Mouse (Mus musculus) ES-E14 (cell line): ENCODE measurements at regions not wholly inside any gene's neighbourhood (a gene's known extent, or its start where the extent isn't known, plus 50 kb on each side); places are given as distances from the start of the nearest gene placed in this dataset.

Experiments
- CHD2 ChIP-seq: IDR thresholded peaks from 2 replicates; pipeline ENCODE4 v1.6.1; 2014; ENCODE audit warnings: mild to moderate bottlenecking, low read depth, low read length, inconsistent platforms
- HCFC1 ChIP-seq: IDR thresholded peaks from 2 replicates; pipeline ENCODE4 v1.6.1; 2012; ENCODE audit warnings: low read length, inconsistent platforms, borderline replicate concordance; ENCODE audit not compliant: insufficient read depth
- MAFK ChIP-seq: IDR thresholded peaks from 2 replicates; pipeline ENCODE4 v1.6.1; 2014; ENCODE audit warnings: mild to moderate bottlenecking, low read depth, low read length, inconsistent platforms; ENCODE audit not compliant: insufficient read depth
- ZC3H11A ChIP-seq: IDR thresholded peaks from 2 replicates; pipeline ENCODE4 v1.6.1; 2012; ENCODE audit warnings: low read depth, mild to moderate bottlenecking, inconsistent platforms, low read length, borderline replicate concordance
- ZNF384 ChIP-seq: IDR thresholded peaks from 2 replicates; pipeline ENCODE4 v1.6.1; 2012; ENCODE audit warnings: low read depth, low read length, inconsistent platforms

- TF ChIP-seq CHD2 (no peak), ZC3H11A (no peak), ZNF384 (no peak), HCFC1 (no peak), MAFK (no peak)
Measured at GRCm38 (mm10) chr13:31439761-31440627, 115.9 kb upstream of the Foxq1 start.
